Mouse (Mus musculus): ENCODE measurements around the gene Wfdc21.

Wfdc21 gene

DNA sequence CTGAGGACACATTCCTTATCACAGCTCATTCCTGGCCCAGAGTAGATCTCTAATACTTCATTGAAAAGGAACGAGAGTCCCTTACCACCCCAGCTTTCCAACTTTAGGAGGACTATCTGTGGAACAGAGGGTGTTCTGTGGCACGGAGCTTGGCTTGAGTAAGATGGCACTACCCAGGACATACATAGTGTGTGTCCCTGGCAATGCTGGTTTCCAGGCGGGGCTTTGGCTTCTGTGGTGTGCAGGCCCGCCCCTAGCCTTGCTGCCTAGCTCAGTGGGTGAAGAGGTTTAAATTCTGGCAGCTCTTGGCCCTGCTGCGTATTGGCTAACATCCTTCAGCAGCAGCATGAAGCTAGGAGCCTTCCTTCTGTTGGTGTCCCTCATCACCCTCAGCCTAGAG, at the start of gene Wfdc21:
Wfdc21 (plus strand) TSS at position 260 of the 400 bp plus-strand sequence.
- in situ Hi-C loops (cut with MboI): no loop called here

DNA sequence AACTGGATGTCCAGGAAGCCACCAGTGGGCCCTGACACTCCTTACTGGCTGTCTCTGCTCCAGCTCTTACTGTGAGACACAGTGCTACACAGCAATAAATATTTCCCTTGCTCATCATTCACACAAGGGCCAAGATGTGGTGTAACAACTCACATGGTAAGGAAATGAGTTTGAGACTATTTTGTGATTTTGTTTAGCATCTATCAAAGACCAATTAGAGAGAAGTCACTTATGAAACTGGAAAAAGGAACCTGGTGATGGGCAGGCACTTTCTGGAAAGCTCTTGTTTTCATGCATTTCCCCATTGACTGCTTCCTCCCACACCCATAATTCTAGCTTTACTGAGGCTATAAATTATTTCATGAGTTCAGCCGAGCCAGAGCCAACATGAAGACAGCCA, 43.0 kb upstream of the Wfdc21 start, which contains the start of gene Wfdc17:
Wfdc17 (plus strand) TSS at position 287 of the 400 bp plus-strand sequence.
- in situ Hi-C loops (cut with MboI): no loop called here

DNA sequence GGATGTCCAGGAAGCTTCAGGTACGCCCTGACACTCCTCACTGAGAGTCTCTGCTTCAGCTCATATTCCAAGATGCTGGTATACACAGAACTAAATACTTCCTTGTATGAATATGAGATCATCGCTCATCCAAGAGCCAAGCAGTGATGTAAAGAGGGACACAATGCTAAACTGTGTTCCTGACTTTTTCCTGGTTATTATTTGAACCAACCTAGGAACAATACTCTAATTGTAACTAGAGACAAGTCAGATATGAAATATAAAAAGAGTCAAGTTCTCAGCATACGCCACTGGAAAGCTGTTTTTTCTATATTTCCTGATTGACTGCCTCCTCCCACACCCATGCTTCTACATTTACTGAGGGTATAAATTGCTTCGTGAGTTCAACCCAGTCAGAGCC, 38.0 kb upstream of the Wfdc21 start, which contains the start of gene Wfdc18:
Wfdc18 (plus strand) TSS at position 301 of the 400 bp plus-strand sequence.
- in situ Hi-C loops (cut with MboI): no loop called here

DNA sequence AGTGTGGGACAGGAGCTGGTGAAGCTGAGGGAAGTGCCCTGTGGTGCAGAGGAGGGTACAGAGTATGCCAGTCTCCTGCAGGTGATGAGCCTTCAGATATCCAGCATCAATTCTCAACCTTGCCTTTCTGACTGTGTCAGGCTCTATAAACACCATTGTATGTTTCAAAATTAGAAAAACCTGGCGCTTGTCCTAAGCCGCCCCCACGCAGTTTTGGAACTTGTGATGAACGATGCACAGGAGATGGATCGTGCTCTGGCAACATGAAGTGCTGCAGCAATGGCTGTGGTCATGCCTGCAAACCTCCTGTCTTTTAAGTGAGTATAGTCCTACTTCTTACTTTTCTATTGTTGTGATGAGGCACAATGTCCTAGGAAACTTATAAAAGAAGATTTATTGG, 37.1 kb upstream of the Wfdc21 start:
- in situ Hi-C loops (cut with MboI): no loop called here

DNA sequence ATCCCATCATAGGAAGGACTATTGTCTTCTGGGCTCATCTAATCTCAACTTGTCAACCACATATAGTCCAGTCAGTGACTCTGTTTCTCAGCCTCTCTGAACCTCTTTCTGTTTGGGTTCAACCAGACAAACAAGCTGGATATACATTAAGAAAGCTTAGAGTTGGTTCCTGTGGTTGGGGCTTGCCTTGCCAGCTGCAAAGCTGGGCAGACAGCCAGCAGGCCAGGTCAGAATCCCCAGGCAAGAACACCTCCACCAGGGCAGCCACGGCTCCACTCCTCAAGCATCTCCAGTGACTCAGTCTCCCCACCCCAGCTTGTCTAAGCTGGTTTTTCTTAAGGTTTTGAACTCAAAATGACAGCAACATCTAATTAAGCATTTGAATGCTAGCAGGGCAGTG, 34.1 kb upstream of the Wfdc21 start:
- in situ Hi-C loops (cut with MboI): no loop called here

DNA sequence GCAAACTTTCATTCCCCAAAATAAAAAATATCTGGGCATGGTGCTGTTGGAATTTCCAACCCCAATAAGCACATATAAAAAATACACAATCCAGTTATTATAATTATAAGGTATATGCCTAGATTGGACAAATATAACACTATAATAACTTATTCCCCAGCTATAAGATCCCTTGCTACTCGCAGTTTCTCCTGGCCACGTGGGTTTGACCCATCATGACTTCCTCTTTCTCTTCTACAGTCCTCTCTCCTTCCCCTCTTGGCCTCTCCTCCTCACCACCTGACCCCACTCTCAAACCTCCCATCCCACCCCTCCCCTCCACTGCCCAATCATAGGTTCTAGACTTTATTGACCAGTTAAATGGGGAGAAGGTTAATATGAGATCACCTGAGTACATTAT, 32.8 kb upstream of the Wfdc21 start:
- in situ Hi-C loops (cut with MboI): no loop called here

DNA sequence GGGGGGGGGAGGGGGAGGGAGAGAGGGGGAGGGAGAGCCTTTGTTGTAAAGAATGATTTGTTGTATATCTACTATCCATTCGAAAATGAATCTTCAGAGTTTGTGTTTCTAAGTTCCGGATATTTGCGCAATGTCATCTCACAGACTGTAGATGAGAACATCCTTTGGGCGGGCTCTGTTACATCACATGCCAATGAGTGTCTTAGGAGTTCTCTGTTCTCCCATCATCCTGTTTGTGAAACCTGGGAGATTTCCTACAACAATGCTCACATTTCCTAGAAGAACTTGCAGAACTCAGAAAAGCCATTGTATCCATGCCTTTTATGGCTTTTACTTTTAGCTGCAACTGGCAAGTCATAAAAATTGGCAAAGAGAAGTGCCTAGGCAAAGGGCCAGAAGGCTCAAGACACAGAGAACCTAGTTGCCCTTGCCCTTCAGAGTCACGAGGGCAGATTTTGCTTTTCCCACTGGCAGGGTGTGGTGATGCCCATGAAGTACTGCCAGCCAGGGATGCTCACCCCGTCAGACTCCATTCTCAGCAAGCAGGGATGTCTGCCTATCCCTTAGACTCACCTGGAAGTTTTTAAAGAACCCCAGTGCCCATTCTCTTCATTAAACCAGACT, 29.6 kb upstream of the Wfdc21 start:
- in situ Hi-C loops (cut with MboI): no loop called here

DNA sequence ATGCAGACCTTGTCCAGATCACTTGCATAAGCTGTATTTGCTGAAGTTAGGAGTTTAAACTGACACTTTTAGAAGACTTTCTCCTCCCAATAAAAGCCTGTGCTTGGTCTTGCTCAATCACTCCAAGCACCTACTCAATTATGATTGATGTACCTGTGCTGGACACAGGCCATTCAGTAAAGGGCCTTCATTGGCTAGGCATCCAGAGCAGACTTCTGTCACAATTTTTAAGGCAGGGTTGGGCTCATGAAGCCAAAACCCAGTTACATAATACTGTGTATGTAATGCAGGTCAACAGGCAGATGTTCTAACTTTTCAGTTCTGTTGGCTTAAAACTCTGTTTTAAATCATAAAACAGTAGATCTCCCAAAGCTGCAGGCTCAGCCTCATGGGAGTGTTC, 26.0 kb upstream of the Wfdc21 start:
- in situ Hi-C loops (cut with MboI): no loop called here

DNA sequence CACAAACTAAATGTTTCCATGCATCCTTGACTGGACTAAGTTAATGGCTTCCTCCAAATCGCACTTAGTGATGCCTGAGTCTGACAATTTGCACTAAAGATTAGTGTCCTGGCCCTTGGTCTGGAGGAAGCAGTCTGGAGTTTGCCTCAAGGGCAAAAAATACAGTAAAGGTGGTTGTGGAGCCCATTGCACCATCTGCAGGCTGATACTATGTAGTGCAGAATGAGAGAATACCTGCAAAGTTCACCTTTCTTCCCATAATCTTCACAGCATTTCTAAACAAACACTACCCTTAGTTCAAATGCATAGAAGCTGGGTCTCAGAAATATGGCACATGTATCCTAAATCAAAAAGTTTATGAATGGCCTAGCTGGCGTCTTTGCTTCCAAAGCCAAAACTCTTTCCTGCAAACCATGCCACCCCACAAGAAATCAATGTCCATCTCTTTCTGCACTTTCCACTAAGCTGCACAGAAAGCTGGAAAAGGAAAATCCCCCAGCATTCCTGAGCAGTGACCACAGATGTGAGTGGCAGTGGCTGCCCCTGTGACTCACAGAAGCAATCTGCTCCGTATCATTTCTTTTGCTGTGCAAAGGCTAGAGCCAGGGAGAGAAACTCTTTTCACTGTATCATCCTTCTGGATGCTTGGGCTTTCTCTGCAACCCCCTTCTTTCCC, 17.8 kb upstream of the Wfdc21 start:
- in situ Hi-C loops (cut with MboI): no loop called here

DNA sequence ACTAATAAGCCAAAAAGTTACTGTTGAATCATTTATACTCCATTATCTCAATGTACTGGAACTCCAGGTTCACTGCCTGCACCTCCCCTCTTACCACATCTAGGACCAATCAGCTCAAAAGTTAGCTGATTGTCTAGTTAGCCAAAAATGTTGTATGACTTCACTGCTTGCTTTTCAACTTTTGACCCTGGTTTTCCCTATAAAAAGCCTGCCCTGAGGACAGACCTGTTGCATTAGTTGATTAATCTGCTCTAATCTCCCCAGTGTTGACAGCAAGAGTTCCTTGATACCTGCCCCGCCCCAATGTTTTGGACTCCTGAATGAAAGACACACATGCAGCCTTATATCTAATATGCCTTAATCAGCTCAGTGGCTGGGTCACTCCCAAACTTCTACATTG, 15.6 kb upstream of the Wfdc21 start:
- in situ Hi-C loops (cut with MboI): no loop called here

DNA sequence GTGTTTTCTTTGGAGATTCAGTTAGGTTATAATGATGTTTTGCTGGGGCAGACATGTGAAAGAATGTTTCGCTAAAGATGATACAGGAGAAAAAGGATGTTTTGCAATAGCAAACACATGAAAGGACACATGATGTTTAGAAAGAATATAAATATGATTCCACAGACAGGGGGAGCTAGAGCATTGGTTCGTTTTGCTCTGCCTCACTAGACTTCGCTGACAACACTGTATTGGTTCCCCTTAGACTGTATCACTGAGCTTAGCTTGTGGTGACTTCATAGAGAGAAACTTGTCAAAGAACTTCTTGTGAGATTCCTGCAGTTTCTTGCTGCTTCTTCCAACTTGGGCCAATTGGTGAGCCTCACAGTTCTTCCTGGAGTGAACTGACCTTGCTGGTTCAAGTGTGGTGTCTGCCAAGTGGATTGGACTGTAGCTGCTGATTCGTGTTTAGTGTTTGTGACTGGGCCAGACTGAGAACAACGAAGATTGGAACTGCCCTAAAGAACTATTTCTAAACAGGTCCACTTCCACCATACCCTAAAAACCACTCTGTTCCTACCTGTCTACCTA, 13.6 kb upstream of the Wfdc21 start:
- in situ Hi-C loops (cut with MboI): no loop called here

DNA sequence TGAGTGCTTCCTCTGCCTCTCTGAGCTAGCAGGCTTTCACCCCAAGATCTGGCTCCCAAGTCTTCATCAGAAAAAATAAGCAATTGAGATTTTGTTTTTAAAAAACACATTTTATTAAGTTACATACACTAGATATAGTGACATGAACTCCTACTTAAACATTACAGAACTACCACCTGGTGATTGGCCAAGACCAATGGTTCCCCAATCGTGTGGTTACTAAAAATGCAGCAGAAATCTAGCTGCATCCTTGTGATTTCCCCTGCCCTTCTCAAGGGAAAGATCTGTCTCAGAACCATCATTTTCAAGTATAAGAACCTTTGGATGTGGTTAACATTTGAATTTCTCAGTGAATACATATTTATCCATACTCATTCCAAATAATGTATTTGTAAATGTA, 12.5 kb upstream of the Wfdc21 start:
- in situ Hi-C loops (cut with MboI): no loop called here

DNA sequence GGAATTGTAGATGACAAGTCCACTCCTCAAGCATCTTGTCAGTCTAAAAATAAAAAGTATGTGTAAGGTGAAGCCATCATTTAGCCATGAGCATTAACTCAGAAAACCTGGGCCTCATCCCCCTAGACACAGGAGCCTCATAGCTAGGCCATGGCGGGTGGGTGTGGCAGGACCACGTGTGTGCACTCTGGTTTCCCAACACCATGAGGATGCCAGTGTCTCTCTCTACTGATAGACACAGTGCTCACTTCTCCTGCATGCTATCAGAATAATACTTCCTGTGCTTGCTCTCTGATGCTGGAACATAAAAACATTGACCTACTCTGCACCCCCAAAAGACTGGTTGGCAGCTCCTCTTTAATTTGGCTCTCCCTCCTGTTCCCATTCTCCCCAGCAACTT, 10.9 kb upstream of the Wfdc21 start:
- in situ Hi-C loops (cut with MboI): loop anchor here (5.0 kb wide), 1 partner anchor 174 kb away; no protein-coding TSS in a partner anchor

DNA sequence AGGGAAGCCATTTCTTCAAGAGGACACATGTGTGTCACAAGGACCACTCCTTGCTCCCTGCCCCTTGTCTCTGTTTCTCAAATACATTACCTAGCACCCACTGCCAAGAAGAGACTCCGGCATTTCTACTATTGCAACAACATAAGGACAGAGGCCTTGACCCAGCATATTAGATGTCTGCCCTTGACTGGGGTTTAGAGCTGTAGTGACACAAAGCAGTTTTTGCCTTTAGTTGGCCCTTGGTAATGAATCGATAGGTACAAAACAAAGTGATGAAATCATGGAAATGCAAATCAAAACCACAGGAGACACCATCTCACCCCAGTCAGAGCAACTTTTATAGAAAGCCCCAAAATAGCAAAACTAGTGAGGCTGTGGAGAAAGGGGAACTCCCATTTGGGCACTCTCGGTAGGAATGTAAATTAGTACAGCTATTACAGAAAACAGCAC, 9.6 kb upstream of the Wfdc21 start:
- in situ Hi-C loops (cut with MboI): loop anchor here (5.0 kb wide), 1 partner anchor 175 kb away; no protein-coding TSS in a partner anchor

DNA sequence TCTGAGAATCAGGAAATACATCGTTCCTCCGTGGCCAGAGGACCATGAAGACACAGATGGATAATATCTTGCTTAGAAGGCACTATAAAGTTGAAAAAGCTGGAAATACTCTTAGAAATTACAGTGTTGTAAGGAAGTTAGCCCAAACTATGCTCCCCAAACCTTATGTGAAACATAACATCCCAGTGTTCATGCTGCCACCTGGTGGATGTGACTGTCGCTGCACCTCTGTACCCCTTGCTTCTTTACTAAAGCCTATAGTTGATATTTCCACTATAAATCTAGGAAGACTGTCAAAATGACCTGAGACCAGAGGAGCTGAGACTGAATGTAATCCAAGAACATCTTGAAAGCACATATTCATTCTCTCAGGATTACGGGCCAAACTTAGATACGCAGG, 7.5 kb upstream of the Wfdc21 start:
- in situ Hi-C loops (cut with MboI): loop anchor here (5.0 kb wide), 1 partner anchor 177 kb away; no protein-coding TSS in a partner anchor

DNA sequence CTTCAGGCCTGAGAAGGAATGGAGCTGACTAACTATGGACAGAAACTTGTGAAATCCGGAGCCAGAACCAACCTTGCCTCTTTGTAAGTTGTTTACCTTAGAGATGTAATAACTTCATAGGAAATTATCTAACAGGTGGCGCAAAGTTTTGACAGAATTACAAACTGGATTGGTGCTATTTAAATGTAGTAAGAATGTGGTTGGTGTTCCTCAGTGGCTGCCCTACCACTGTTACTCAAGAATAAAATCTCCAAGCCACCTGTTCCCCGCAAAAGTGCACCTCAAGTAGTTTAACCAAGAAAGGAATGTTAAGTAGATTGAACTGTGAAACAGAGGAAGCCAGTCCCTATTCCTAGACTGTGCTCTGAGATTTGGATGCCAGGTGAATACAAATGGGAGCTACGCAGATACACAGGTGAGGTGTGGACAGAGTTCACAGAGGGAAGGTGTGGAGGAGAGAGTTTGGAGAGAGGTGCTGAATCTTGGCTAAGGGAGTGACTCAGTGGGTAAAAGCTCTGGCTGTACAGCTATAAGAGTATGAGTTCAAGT, 6.2 kb upstream of the Wfdc21 start:
- in situ Hi-C loops (cut with MboI): no loop called here

DNA sequence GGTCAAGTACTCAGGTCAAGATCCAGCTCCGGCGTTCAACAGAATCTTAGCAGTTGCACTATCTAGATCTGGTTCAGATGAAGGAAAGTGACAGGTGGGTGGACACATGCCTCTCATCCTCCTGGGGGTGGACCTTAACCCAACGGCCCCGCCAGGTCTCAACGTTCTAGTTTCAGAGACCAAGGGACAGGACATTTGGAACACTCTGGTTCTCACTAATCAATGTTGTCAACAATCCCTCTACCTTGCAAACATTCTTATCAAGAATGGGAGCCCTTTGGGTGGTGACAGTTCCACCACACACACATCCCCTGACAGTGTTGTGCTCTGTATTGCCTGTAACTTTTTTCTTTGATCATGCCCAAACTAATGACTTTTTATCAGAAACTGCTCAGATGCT, 4.9 kb upstream of the Wfdc21 start:
- in situ Hi-C loops (cut with MboI): no loop called here

DNA sequence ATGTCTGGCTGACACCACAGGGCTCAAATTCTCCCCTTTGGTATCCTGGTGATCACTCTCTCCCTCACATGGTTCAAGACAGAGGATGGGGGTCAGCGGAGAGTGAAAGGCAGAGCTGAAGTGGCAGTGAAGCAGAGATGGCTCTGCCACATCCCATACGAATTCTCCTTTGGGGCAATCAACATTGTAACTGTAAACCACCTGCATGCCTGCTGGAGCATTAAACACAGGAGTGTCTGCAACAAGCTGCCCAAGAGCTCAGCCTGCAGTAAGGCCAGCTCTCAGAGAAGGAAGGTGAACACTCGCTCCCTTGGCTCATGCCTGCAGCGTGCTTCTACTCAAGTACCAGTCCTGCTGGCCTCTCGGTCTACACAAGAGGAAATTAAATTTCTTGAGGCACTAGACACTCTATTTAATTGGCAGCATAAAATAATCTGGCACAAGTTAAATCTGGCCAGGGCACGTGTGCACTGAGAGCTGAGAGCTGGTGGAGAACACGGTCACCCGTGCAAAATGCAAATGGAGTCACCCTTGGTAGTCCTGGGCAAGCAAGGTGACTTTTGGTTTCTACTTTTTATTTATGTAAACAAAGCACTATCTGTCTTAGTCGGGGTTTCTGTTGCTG, 3.9 kb upstream of the Wfdc21 start:
- in situ Hi-C loops (cut with MboI): no loop called here

DNA sequence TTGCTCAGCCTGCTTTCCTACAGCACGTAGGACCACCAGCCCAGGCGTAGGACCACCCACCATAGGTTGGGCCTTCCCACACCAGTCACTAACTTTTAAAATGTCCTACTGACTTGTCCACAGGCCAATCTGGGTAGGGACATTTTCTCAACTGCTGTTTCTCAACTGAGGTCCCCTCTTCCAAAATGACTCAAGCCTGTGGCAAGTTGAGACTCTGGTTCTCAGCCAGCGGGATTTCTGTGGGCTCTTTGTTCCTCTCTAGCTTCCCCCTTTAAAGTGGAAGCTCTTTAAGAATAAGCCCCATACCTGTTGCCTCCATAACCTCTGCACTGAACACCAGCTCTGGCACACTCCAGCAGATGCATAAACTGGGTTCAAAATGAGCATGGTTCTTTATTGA, 3.2 kb upstream of the Wfdc21 start:
- in situ Hi-C loops (cut with MboI): no loop called here

DNA sequence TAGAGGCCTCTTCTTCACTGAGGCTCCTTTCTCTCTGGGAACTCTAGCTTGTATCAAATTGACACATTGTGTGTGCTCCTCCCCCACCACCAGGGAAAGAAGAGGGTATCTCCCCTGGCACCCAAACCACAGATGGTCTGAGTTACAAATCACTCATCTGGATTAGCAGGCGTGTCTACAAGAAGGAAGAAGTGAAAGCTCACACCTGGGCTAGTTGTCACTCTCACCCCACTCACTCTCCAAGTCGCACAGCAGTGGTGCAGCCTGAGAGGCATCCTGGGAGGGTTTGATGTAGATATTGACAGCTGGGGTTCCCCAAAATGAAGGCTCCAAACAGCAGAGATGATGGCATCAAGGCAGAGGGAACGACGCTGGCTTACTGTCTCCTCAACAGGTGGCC, 588 bp upstream of the Wfdc21 start:
- in situ Hi-C loops (cut with MboI): no loop called here

DNA sequence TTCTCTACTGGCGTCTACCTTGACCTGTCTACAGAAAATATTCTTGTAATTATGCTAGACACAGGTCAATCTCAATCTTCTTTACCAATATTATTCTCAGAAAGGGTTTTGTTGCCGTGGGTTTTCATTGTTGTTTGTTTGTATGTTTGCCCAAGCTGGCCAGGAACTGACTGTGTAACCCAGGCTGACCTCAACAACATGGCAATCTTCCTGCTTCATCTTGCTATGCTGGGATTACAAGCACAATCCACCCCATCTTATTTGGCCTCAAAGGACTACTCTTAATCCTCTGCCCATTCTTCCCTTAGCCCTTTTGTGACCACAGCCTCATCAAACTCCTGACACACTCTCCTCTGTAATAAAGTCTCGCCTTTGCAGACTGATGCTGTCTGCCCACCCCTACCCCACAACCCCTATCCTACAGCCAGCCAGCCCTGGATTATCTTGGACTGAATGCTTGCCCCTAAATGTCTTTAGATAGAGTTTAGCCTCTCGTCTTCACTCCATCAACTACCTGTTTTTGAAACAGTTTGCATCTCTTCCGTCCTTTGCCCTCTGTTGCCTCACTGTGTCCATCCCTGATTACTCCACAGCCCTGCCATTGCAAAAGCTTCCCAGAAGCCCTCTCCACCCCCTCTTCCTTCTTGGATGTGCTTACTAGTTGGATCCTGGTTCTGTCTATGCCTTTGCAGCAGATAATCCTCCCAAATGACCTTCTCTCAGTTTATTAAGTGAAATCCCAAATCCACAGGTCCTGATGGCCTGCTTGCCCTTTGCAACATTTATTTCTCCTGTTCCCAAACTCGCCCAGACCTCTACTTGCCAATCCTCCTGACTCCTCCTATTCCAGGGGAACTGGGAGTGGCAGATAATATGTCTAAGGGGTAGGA, 881 bp downstream of the Wfdc21 start:
- in situ Hi-C loops (cut with MboI): no loop called here
